Mouse (Mus musculus) naive thymus-derived CD4-positive, alpha-beta T cell, adult 5 months (primary cell): ENCODE measurements around the gene Ccnt2. TPM values are rescaled to one million over a fixed set of nuclear protein-coding genes. Genes with fewer than 3 reads are reported as not detected.

Source experiments
- polyA plus RNA-seq: library from polyadenylated mRNA; unstranded; fragments of 100-300 nt; shearing (Covaris generic); gene quantifications from one replicate; pipeline ENCODE4 v1.2.1, GENCODE M21; 2017

The Ccnt2 gene
- polyA plus RNA-seq, result 97.3 TPM

DNA sequence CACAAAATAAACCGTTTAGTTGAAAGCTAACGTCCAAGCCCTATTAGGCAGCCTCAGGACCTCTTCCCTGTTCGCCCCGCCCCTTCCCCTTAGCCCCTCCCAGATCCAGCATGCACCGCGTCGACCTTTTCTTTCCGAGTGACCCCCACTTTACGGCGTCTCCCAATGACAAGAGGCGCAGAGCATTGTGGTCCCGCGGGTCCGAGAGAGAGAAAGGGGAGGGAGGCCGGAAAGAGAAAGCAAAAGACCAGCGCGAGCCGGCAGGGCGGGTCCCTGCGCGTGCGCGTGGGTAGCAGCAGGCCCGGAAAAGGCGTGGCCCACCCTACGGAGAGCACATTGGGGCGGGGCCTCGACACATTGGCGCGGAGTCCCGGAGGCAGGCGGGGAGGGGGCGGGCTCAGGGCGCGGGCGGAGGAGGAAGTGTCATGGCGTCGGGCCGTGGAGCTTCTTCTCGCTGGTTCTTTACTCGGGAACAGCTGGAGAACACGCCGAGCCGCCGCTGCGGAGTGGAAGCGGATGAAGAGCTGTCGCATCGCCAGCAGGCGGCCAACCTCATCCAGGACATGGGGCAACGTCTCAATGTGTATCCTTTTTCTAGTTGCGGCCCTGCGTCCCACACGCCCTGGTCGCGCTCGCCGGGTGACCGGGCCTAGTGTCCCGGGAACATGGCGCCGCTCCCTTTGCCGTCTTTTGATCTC, at the start of gene Ccnt2:
Ccnt2 (plus strand) TSS at position 362 of the 698 bp plus-strand sequence.

DNA sequence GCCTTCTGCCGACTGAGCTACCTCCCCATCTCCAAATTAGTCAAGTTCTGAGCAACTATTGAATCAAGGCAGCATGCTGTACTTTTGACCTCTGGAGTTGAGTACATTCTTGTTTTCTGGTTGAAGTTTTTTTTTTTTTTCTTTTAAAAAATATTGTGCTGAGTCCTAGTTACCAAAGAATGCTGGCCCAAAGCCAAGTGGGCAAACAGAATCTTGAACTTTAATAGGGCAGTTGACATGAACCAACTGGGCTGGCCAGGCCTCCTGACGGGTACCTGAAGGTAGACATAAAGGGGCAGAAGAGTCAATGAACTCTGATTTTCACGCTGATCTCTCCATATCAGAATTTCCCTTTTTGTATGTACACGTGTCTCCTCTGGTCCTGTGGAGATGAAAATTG, 44.9 kb upstream of the Ccnt2 start, which contains the start of gene Acmsd:
Acmsd (plus strand) TSS at position 318 of the 400 bp plus-strand sequence.

DNA sequence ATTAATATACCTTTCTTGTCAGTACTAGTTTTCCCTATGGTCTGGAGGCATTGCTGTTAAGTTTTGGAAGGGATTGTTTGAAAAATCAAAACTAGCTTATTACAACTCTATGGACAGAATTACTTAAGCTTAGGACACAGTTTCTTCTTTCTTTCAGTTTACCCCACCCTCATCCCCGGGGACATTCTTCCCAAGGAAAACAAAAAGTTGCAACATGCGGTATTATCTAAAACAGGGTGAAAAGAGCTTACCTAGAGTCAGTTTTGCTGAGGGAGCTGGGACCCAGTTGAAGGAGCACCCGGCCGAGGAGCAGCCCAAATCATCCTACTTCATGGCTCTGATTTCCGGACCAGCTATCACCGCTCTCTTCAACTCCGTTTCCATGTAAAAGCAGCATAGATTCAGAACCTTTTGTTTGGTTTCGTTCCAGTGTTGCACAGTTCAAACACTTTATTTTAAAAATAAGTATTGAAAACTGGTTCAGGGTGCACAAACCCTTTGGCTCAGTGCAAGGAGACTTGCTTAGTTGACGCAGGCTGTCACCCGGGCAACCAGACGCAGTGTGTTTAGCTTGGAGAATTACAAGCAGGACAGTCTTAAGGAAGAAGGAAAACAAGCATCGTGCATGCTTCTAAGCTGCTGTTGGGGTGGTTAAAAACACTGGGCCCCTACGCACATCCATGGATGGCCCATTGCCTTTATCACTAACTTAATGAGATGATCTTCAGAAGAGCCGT, 80.7 kb downstream of the Ccnt2 start, which contains the start of gene Map3k19:
Map3k19 (minus strand) TSS at position 546 of the 737 bp plus-strand sequence.

Other genes starting within 250 kb of the Ccnt2 start
- not detected for gene Tmem163, start 94.6 kb upstream of the Ccnt2 start, polyA plus RNA-seq
- gene Acmsd, start 44.8 kb upstream of the Ccnt2 start, polyA plus RNA-seq, result not detected
- gene Map3k19, start 80.9 kb downstream of the Ccnt2 start, polyA plus RNA-seq, result 0.11 TPM
- gene Rab3gap1, start 94.6 kb downstream of the Ccnt2 start, polyA plus RNA-seq, result 70.7 TPM